Mouse (Mus musculus) lung, postnatal 0 days (tissue): ENCODE data around the gene Dnttip1.

Experiments used
- CTCF ChIP-seq: IDR thresholded peaks from 2 replicates; pipeline ENCODE4 v1.5.1; 2016; ENCODE audit warnings: antibody characterized with exemption, mild to moderate bottlenecking
- EP300 ChIP-seq: IDR thresholded peaks from 2 replicates; pipeline ENCODE4 v1.6.1; 2016; ENCODE audit warnings: antibody characterized with exemption, mild to moderate bottlenecking, control low read depth

- TF ChIP-seq CTCF (no peak), EP300 (no peak)
Observed at GRCm38 (mm10) chr2:164731719-164732118, 14.1 kb upstream of the Dnttip1 start.
